Mouse (Mus musculus): Measurements from ENCODE around the gene Atf6.

DNA sequence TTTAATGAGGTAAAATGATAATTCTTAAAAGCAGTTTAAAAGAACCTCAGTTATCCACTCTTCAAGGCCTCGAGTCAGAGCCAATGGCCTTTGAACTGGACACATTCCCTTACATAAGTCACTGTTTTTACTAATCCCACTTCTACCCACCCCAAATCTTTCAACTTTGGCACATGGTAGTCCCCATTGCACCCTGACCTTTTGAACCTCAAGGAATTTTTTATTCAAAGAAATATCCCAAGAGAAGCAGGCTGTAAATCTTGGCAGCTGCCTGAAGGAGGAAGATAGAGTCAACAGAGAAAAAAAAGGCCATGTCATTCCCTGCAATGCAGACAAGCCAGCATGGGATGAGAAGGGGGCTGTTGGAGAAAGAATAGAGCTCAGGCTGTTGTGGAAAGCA is 93.1 kb downstream of the Atf6 start:
- no peak for TF ChIP-seq CTCF (IDR thresholded peaks at IDR 0.05; ENCODE audit: control insufficient read depth, insufficient read depth, insufficient read length)
- no peak for TF ChIP-seq CEBPB (IDR thresholded peaks at IDR 0.05; ENCODE audit: low read depth)
- no peak for TF ChIP-seq USF1 (IDR thresholded peaks at IDR 0.05; ENCODE audit: low read depth)
- TF ChIP-seq MAX (IDR thresholded peaks at IDR 0.05) = no peak
- TF ChIP-seq MYOG (IDR thresholded peaks at IDR 0.05; ENCODE audit: control insufficient read depth, extremely low read depth, insufficient read length) = no peak

Measured in C2C12 (cell line).